Mouse (Mus musculus) stomach, embryonic 16.5 days (tissue): Measurements from ENCODE around the gene Mfng. TPM values are rescaled to one million over a fixed set of nuclear protein-coding genes. Genes with fewer than 3 reads are reported as not detected.

Experiments used
- ATAC-seq: fragments of 200-750 bp; cut with Nextera tagmentation; 2 replicates; pipeline ENCODE4 v1.8.0; 2017; ENCODE audit warnings: moderate number of reproducible peaks, moderate TSS enrichment; ENCODE audit not compliant: insufficient read depth, low FRiP score
- H3K27ac ChIP-seq: fragments of 300-500 bp; sonication (generic); 2 replicates; pipeline ENCODE4 v1.5.1; 2014; ENCODE audit warnings: low read length
- H3K27me3 ChIP-seq: fragments of 300-500 bp; sonication (generic); 2 replicates; pipeline ENCODE4 v1.6.1; 2014; ENCODE audit warnings: low read length, control low read depth, mixed read lengths; ENCODE audit not compliant: control insufficient read depth, insufficient read depth
- H3K36me3 ChIP-seq: fragments of 300-500 bp; sonication (generic); 2 replicates; pipeline ENCODE4 v1.6.1; 2014; ENCODE audit warnings: low read length; ENCODE audit not compliant: control insufficient read depth, insufficient read depth
- H3K4me1 ChIP-seq: fragments of 300-500 bp; sonication (generic); 2 replicates; pipeline ENCODE4 v1.6.1; 2014; ENCODE audit warnings: low read length, control low read depth, mixed read lengths; ENCODE audit not compliant: control insufficient read depth, insufficient read depth
- H3K4me2 ChIP-seq: fragments of 300-500 bp; sonication (generic); 2 replicates; pipeline ENCODE4 v1.6.1; 2014; ENCODE audit warnings: low read depth, low read length, mixed read lengths
- H3K4me3 ChIP-seq: fragments of 300-500 bp; sonication (generic); replicated peaks from 2 replicates; pipeline ENCODE4 v1.5.1; 2014; ENCODE audit warnings: mild to moderate bottlenecking, low read length
- H3K9ac ChIP-seq: fragments of 300-500 bp; sonication (generic); 2 replicates; pipeline ENCODE4 v1.6.1; 2014; ENCODE audit warnings: low read length
- H3K9me3 ChIP-seq: fragments of 300-500 bp; sonication (generic); replicated peaks from 2 replicates; pipeline ENCODE4 v1.6.1; 2016; ENCODE audit warnings: low read length, control low read depth; ENCODE audit not compliant: control insufficient read depth
- WGBS: fragments of 180-500 bp; shearing (Covaris S2); extraction: QIAGEN DNeasy Blood & Tissue Kit; methylation state at CpG from one replicate; pipeline ENCODE4 v1.1.7; 2014; 5-methylcytosine and 5-hydroxymethylcytosine counted together
- polyA plus RNA-seq: library from polyadenylated mRNA; unstranded; fragments of >200 nt; fragmentation: Nextera tagmentation; extraction: Ambion mirVana; gene quantifications from 2 replicates; pipeline ENCODE4 v1.2.1, GENCODE M21; 2015

Mfng gene
- polyA plus RNA-seq, 1 experiment from 2014 or later: 18.5 TPM

- 45% methylated on average over 3 of the region's 3 CpGs for WGBS
- no peaks in the 10 kb centered on the region for H3K9me3 ChIP-seq
- H3K27me3 ChIP-seq: peaks cover 6% of the 10 kb centered on the region; the same call in 1 of the 2 replicates
- H3K36me3 ChIP-seq: no peaks in the 10 kb centered on the region
- H3K4me1 ChIP-seq: no peaks in the 10 kb centered on the region
- H3K9ac ChIP-seq: no peak overlapping the region
- no peak overlapping the region for H3K27ac ChIP-seq
- H3K4me2 ChIP-seq: no peak overlapping the region
- H3K4me3 ChIP-seq: no peak overlapping the region
- ATAC-seq: no peak
Observed at GRCm38 (mm10) chr15:78706630-78707029, 66.6 kb downstream of the Mfng start.

Other genes starting within 250 kb of the Mfng start
- gene C1qtnf6, start 242.1 kb downstream of the Mfng start, polyA plus RNA-seq: 31.3 and 35.6 TPM in 2 replicates
- gene Sstr3, start 228.8 kb downstream of the Mfng start, polyA plus RNA-seq: 0.12 and 0.39 TPM in 2 replicates
- 21.1 and 26.2 TPM in 2 replicates for gene Rac2, start 200.7 kb downstream of the Mfng start, polyA plus RNA-seq
- 10.0 and 12.9 TPM in 2 replicates for gene Cyth4, start 176.4 kb downstream of the Mfng start, polyA plus RNA-seq
- 0.07 and 0.17 TPM in 2 replicates for gene Elfn2, start 54.7 kb downstream of the Mfng start, polyA plus RNA-seq
- gene Card10, start 29.6 kb upstream of the Mfng start, polyA plus RNA-seq: 4.0 and 4.4 TPM in 2 replicates
- gene Cdc42ep1, start 69.1 kb upstream of the Mfng start, polyA plus RNA-seq: 47.9 and 52.2 TPM in 2 replicates
- gene Lgals2, start 82.1 kb upstream of the Mfng start, polyA plus RNA-seq: 86.6 and 122 TPM in 2 replicates
- gene Gga1, start 103.7 kb upstream of the Mfng start, polyA plus RNA-seq: 48.4 and 51.4 TPM in 2 replicates
- gene Gm49510, start 126.2 kb upstream of the Mfng start, polyA plus RNA-seq: 0.32 and 0.46 TPM in 2 replicates
- 42.1 and 44.5 TPM in 2 replicates for gene Sh3bp1, start 126.3 kb upstream of the Mfng start, polyA plus RNA-seq
- 5.1 and 5.9 TPM in 2 replicates for gene Pdxp, start 140.4 kb upstream of the Mfng start, polyA plus RNA-seq
- 1,528 and 1,531 TPM in 2 replicates for gene Lgals1, start 153.2 kb upstream of the Mfng start, polyA plus RNA-seq
- 45.6 and 46.9 TPM in 2 replicates for gene Nol12, start 161.5 kb upstream of the Mfng start, polyA plus RNA-seq
- gene Triobp, start 174.2 kb upstream of the Mfng start, polyA plus RNA-seq: 54.2 and 63.6 TPM in 2 replicates